Mouse (Mus musculus): ENCODE data around the gene Ctf2.

The Ctf2 gene

DNA sequence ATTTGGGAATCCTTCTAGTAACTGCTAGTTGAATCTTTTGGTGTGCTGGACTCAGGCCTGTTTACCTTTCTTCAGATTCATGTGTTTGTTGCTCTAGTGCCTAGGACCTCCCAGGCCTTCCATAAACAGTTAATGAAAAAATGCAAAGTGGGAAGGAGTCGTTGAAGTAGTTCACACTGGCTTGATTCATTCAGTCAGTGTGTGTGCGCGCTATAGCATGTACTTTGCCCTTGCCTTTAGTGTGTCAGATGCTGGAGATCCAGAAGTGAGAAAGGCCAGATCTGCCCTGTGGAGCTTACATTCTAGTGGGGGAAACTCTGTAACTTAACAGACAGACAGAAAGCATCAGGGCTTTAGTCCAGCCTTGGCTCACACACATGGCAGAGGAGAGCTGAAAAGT, 28.5 kb upstream of the Ctf2 start:
- DNase-seq (ENCODE audit: low read depth, low spot score) = no peak

DNA sequence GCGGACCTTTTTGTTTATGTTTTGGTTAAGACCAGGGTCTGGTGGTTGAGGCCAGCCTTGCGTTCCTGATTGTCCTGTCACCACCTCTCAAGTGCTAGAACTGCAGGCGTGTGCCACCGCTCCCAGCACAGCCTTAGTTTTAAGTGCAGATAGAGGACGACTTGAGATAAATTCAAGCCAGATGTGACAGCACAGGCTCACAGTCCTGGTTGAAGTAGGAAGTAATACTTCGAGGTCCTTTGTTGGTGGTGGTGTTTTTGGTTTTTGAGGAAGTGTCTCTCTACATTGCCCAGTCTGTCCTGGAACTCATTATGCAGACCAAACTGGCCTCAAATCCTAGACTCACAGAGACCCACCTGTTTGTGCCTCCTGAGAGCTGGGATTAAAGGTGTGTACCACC, 27.8 kb upstream of the Ctf2 start:
- no peak for DNase-seq (ENCODE audit: low read depth, low spot score)

DNA sequence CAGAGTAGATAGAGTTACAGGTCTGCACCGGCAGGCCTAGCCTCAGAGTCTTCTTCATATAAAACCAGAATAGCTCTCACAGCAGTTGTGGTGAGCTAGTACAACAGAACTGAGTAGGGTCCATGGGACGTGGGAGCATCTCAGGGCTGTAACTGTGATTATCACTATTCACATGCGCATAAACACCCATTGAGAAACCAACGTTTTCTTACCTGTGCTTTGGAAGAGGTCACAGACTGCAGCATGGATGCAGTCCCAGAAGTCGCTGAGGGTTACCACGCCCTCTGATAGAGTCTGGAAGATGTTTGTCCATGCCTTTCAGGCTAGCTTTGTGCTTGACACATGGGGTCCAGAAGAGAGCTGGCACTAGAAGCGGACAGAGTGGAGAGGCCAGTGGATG, 21.8 kb upstream of the Ctf2 start:
- peak; percentile 39 for DNase-seq (ENCODE audit: low read depth, low spot score)

DNA sequence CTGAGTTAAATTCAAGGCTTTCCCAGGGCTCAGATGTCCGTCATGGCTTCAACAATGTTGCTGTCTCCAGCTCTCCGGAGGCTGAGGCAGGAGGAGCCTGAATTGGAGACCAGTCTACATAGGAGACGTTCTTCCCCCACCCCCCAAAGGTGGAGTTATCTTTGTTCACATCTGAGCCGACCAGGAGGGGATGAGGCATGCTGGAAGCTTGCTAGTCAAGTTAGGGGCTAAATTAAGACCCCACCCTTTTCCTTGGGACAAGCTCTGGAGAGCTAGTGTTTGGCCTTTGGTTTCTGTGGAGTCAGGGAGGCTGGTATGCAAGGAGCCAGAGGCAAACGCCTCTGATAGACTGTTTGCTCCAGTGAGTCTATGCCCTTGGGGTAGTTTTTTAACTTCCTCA, 21.2 kb upstream of the Ctf2 start:
- peak; percentile 65 for DNase-seq (ENCODE audit: low read depth, low spot score)

- DNase-seq (ENCODE audit: low read depth, low spot score) = no peak
Observed at GRCm38 (mm10) chr7:127752069-127752468, 20.1 kb upstream of the Ctf2 start.

- DNase-seq (ENCODE audit: low read depth, low spot score) = no peak
Observed at GRCm38 (mm10) chr7:127751619-127752018, 19.7 kb upstream of the Ctf2 start.

DNA sequence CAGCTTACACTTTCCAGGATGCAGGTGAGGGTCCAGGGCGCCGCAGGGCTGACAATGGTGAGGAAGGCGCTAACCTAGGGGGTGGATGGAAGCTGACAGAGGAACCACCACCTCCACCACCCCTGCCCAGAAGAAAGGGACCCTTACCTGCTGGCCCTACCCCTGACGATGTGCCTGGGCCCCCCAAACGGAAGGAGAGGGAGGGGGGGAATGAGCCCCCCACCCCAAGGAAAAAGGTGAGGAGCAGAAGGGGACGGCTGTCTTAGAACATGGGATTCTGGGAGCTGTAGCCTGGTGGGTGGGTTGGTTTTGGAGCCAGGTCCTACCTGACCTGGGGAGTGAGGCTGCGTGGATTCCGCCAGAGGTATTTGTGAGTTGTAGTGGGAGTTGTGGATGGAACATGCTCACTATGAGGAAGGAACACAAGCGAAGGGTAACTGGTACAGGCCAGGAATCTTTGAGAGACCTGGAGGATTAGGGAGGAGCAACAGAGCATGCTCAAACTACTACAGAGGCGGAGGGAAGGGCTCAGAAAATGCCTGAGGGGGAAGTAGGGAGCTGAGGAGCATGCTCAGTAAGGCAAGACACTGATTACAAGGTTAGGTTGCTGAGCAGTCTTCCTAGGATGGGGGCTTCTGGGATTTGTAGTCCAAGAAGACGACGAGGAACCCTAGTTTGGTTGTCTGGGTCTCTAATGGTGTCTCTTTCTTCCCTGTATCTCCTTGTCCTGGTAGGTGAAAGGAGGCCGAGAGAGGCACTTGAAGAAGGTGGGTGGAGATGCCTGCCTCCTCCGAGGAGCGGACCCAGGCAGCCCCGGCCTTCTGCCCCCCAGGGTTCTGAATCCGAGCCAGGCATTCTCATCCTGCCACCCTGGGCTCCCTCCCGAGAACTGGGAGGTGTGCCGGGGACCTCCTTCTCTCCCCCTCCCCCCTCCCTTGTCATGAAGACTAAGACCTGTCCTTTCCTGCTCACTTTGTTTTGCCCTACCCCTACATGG, 18.5 kb upstream of the Ctf2 start:
- peak; percentile 95 for DNase-seq (ENCODE audit: low read depth, low spot score)

DNA sequence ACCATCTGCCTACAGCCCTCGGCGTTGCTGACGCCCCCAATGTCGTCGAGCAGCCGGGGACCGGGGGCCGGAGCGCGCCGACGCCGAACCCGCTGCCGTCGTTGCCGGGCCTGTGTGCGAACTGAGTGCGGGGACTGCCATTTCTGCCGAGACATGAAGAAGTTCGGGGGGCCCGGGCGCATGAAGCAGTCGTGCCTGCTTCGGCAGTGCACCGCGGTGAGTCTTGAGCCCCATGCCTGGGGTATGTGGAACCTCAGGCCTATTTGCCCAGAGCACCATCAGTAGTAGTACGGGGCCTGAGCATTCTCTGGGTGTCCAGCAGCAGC, 16.2 kb upstream of the Ctf2 start:
- no peak for DNase-seq (ENCODE audit: low read depth, low spot score)

GRCm38 (mm10) chr7:127747559-127748234, 15.7 kb upstream of the Ctf2 start:
- peak; percentile 53 for DNase-seq (ENCODE audit: low read depth, low spot score)

GRCm38 (mm10) chr7:127746494-127747491, 14.8 kb upstream of the Ctf2 start:
- peak; percentile 94 for DNase-seq (ENCODE audit: low read depth, low spot score)

- DNase-seq (ENCODE audit: low read depth, low spot score) = peak; percentile 98
Observed at GRCm38 (mm10) chr7:127745652-127746493, 13.9 kb upstream of the Ctf2 start.

- peak; percentile 98 for DNase-seq (ENCODE audit: low read depth, low spot score)
Observed at GRCm38 (mm10) chr7:127745251-127745651, 13.3 kb upstream of the Ctf2 start.

DNA sequence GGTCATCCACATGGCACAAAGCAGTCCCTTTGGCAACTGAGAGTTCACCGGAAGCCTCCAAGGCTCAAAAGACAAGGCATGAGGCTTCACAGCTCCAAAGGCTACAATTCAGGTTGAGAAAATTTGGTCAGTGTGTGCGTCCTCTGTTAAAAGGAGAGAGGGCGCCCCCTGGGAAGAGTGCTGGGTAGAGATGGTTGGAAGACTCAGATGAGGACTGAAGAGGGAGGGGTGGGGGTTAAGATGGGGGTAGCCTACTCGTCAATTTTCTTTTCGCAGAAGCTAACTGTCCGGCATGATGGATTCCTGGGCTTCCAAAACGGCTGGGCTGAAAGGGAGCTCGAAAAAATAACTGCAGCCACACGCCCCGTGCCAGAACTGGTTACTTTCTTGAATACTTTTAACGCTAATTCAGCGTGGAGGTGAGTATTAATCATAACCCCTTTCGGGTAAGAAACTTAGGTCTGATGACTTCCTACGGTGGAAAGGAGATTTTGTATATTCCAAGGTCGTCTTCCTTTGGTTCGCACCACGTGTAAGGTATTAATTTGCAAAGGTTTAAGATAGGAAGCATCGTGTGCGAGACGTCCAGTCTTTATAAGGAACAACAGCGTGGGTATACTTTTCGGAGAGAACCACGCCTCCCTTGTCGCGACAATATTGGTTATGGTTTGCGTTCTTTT, 12.5 kb upstream of the Ctf2 start, which contains the start of gene Fbxl19:
TSS of gene Fbxl19 (plus strand) at position 178 of the 680 bp plus-strand sequence.
- DNase-seq (ENCODE audit: low read depth, low spot score) = peak; percentile 84

DNA sequence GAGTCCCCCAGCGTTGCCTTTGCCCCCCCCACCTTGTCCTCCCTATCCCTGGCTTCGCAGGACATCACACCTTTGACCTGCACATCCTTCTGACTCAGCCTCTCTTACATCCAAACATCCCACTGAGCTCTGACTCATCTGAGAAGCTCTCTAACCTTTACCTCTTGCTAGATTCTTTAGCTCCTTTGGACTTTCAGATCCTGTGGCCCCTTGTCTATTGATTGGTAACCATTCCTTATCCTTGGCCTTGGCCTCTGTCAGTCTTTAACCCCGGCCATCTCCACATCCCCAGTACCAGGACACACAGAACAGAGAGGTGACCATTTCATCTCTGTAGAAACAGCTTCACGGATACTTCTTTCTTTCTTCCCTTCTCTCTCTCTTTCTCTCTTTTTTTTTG, 1.8 kb downstream of the Ctf2 start:
- no peak for DNase-seq (ENCODE audit: low read depth, low spot score)

DNA sequence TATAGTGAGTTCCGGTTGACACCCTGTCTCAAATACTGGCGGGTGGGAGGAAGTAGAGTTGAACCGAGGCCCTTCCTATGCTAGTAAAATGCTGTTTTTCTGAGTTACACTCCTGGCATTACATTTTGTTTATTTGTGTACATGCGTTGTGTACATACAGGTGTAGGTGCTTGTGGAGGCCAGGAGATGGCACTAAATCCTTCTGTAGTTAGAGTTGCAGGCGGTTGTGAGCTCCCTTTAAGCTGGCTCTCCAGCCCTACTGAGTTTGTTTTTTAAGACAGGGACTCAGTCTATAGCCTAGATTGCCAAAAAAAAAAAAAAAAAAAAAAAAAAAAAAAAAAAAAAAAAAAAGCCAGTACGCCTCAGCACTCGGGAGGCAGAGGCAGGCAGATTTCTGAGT, 4.1 kb downstream of the Ctf2 start:
- DNase-seq (ENCODE audit: low read depth, low spot score) = peak; percentile 79

- DNase-seq (ENCODE audit: low read depth, low spot score) = no peak
Observed at GRCm38 (mm10) chr7:127725924-127726323, 6.0 kb downstream of the Ctf2 start.

DNA sequence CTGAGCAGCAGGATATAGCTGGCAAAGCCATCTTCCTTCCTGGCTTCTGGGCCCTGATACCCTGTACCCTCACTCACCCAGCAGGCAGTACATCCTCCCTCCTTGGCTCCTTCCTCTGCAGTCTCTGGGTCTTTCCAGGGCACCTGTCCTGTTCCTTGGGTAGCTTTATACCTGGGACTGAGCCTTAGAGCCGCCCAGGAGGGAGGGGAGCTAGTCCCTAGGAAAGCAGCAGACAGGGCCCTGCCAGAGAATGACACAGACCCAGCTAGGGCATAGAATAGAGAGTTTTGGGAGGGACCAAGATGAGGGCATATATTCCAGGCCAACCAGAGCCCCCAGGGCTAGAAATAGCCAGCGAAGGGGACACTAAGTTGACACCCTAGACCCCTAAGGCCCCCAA, 6.5 kb downstream of the Ctf2 start:
- DNase-seq (ENCODE audit: low read depth, low spot score) = no peak

DNA sequence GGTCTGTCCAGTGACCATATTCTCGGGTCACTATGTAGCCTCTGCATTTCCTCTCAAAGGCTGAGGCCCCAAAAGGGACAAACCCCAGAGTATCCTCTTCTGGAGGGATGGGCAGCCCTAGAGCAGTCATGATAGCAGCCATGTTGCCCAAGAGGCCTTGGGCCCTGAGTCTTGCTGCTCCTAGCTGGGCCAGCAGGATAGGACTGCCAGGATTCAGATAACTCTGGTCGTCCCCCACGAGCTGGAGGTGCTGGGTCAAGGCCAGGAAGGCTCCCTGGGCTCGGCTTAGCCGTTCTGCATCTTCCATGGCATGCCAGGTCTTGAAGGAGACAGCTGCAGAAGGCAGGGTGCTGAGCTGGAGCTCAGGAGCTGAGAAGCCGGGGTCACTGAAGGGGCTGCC, 12.7 kb downstream of the Ctf2 start:
- no peak for DNase-seq (ENCODE audit: low read depth, low spot score)

DNA sequence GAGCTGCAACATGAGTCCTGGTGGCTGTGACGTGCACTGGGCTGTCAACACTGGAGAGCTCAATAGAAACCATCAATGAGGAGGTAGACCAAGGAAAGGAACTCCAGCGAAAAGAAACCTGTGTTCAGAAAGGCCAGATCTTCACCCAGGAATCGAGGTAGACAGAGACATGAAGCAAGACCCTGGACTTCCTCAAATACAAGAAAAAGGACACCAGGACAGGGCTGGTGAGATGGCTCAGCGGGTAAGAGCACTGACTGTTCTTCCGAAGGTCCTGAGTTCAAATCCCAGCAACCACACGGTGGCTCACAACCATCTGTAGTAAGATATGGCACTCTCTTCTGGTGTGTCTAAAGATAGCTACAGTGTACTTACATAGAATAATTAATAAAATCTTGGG, 13.6 kb downstream of the Ctf2 start:
- no peak for DNase-seq (ENCODE audit: low read depth, low spot score)

GRCm38 (mm10) chr7:127716992-127717391, 15.0 kb downstream of the Ctf2 start:
- peak; percentile 74 for DNase-seq (ENCODE audit: low read depth, low spot score)
